Mouse (Mus musculus): ENCODE measurements at regions not wholly inside any gene's neighbourhood (a gene's known extent, or its start where the extent isn't known, plus 50 kb on each side); places are given as distances from the start of the nearest gene placed in this dataset.

GRCm38 (mm10) chr13:46059870-46060269, 95.1 kb upstream of the Atxn1 start:
- TF ChIP-seq POLR2A (IDR thresholded peaks at IDR 0.05; ENCODE audit: borderline replicate concordance, extremely low read depth, insufficient read depth, insufficient read length, poor library complexity, severe bottlenecking), result no peak
- no peak for TF ChIP-seq CTCF (IDR thresholded peaks at IDR 0.05; ENCODE audit: borderline replicate concordance, extremely low read depth, insufficient read depth, insufficient read length)
- DNase-seq (ENCODE audit: low read depth), result peak; percentile 64

- no peak for DNase-seq (ENCODE audit: low read depth)
- TF ChIP-seq CTCF (IDR thresholded peaks at IDR 0.05; ENCODE audit: borderline replicate concordance, extremely low read depth, insufficient read depth, insufficient read length) (no peak), POLR2A (IDR thresholded peaks at IDR 0.05; ENCODE audit: borderline replicate concordance, extremely low read depth, insufficient read depth, insufficient read length, poor library complexity, severe bottlenecking) (no peak)
These were observed 94.1 kb upstream of the Atxn1 start for GRCm38 (mm10) chr13:46058862-46059261.

DNA sequence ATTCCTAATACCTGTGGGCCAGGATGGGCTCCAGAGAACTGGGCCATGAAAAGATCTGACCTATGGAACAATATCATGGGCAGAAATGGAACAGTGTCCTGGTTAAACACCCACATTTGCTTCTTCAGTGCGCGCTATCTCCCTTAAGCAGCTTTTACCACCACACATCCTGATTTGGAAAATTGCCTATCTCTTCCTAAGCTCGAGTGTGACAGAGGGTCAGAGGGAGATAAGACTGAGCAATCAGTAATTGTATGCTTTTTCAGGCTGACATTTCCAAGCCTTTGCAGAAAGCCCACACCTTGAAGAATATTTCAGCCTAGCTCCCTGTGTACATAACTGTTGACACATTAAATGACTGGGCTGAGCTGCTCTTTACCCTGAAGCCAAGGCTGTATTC, 93.5 kb upstream of the Atxn1 start:
- DNase-seq (ENCODE audit: low read depth), result no peak
- TF ChIP-seq POLR2A (IDR thresholded peaks at IDR 0.05; ENCODE audit: borderline replicate concordance, extremely low read depth, insufficient read depth, insufficient read length, poor library complexity, severe bottlenecking) (no peak), CTCF (IDR thresholded peaks at IDR 0.05; ENCODE audit: borderline replicate concordance, extremely low read depth, insufficient read depth, insufficient read length) (no peak)

DNA sequence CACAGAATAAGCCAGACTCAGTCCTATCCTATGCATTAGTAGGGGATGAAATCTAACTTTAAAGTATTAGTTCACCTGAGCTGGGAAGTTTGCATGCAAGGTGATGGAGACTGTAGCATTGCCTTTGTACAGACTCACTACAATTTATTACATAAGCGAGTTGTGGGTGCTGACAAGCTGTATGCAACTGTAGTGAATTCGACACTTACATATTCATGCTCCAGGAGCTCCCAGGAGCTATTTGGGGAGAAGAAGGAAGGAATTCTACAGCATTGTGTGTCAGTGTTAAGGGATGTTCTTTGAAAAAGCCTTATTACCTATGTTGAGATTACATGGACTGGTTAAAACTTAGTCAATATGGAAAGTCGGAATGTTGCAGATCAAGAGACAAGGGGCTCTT, 90.6 kb upstream of the Atxn1 start:
- no peak for DNase-seq (ENCODE audit: low read depth)
- TF ChIP-seq POLR2A (IDR thresholded peaks at IDR 0.05; ENCODE audit: borderline replicate concordance, extremely low read depth, insufficient read depth, insufficient read length, poor library complexity, severe bottlenecking), result no peak
- no peak for TF ChIP-seq CTCF (IDR thresholded peaks at IDR 0.05; ENCODE audit: borderline replicate concordance, extremely low read depth, insufficient read depth, insufficient read length)

DNA sequence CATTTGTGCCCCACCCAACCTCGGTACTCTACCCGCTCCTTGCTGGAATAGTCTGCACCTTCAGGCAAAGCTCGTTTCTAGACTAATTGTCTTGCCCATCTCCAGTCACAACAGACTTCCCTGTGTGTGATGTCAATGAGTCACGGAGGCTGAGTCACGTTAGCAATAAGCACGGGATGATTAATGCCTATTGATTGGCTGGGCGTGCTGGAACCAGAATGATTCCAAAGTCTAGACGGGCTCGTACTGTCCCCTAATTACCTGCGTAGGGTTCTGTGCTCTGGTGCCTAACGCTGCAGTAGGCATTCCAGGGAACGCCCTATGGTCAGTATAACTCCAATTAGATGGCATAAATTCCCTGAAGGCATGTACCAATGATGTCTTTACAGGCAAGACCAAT, 78.8 kb upstream of the Atxn1 start:
- TF ChIP-seq CTCF (IDR thresholded peaks at IDR 0.05; ENCODE audit: borderline replicate concordance, extremely low read depth, insufficient read depth, insufficient read length) (no peak), POLR2A (IDR thresholded peaks at IDR 0.05; ENCODE audit: borderline replicate concordance, extremely low read depth, insufficient read depth, insufficient read length, poor library complexity, severe bottlenecking) (no peak)
- DNase-seq (ENCODE audit: low read depth), result peak; percentile 12

- DNase-seq (ENCODE audit: low read depth), result peak; percentile 43
- TF ChIP-seq POLR2A (IDR thresholded peaks at IDR 0.05; ENCODE audit: borderline replicate concordance, extremely low read depth, insufficient read depth, insufficient read length, poor library complexity, severe bottlenecking), result no peak
- TF ChIP-seq CTCF (IDR thresholded peaks at IDR 0.05; ENCODE audit: borderline replicate concordance, extremely low read depth, insufficient read depth, insufficient read length), result no peak
These were observed 78.2 kb upstream of the Atxn1 start for GRCm38 (mm10) chr13:46043016-46043415.

DNA sequence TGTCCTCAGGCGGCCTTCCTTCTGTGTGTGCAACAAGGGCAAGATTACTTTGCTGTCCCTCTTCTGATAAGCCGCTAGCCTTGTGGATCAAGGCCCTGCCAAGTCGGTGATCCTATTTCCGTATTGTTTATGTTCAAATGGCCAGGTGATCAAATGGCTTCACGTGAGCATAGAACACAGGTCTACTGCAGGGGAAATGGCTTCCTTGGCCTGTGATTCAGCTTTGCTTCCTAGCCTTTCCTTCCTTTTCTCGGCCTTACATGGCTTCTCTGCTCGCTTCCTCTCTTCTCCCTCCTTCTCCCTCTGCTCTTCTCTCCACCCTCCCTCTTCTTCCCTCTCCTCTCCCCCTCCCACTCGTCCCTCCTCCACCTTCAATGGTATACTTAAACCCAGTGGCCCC, 77.4 kb upstream of the Atxn1 start:
- DNase-seq (ENCODE audit: low read depth), result no peak
- no peak for TF ChIP-seq CTCF (IDR thresholded peaks at IDR 0.05; ENCODE audit: borderline replicate concordance, extremely low read depth, insufficient read depth, insufficient read length)
- TF ChIP-seq POLR2A (IDR thresholded peaks at IDR 0.05; ENCODE audit: borderline replicate concordance, extremely low read depth, insufficient read depth, insufficient read length, poor library complexity, severe bottlenecking), result no peak

- DNase-seq (ENCODE audit: low read depth), result peak; percentile 74
These were observed 76.7 kb upstream of the Atxn1 start for GRCm38 (mm10) chr13:46041475-46041874.

DNA sequence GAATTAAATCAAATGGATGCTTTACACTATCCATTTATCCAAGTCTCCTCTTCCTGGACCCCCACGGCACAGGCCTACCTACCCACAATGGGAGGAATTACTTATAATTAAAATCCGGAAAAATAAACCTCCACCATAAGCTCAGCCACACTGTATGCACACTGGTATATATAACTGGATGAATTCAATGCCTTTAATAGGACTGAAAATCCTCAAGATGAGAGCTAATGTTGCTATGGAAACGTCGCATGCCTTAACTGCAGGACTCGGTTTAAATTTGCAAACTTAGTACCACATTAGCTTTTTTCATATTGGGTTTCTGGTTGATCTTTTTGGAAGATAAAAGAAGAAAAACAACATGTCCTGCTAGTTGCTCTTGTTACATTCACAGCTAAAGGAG, 75.3 kb upstream of the Atxn1 start:
- no peak for TF ChIP-seq CTCF (IDR thresholded peaks at IDR 0.05; ENCODE audit: borderline replicate concordance, extremely low read depth, insufficient read depth, insufficient read length)
- no peak for TF ChIP-seq POLR2A (IDR thresholded peaks at IDR 0.05; ENCODE audit: borderline replicate concordance, extremely low read depth, insufficient read depth, insufficient read length, poor library complexity, severe bottlenecking)
- DNase-seq (ENCODE audit: low read depth), result peak; percentile 72

More at GRCm38 (mm10) chr13:46041475-46041874, 76.7 kb upstream of the Atxn1 start:
- TF ChIP-seq POLR2A (IDR thresholded peaks at IDR 0.05; ENCODE audit: borderline replicate concordance, extremely low read depth, insufficient read depth, insufficient read length, poor library complexity, severe bottlenecking) (no peak), CTCF (IDR thresholded peaks at IDR 0.05; ENCODE audit: borderline replicate concordance, extremely low read depth, insufficient read depth, insufficient read length) (no peak)

GRCm38 (mm10) chr13:46038441-46039331, 73.9 kb upstream of the Atxn1 start:
- DNase-seq (ENCODE audit: low read depth), result peak; percentile 86
- no peak for TF ChIP-seq POLR2A (IDR thresholded peaks at IDR 0.05; ENCODE audit: borderline replicate concordance, extremely low read depth, insufficient read depth, insufficient read length, poor library complexity, severe bottlenecking)
- TF ChIP-seq CTCF (IDR thresholded peaks at IDR 0.05; ENCODE audit: borderline replicate concordance, extremely low read depth, insufficient read depth, insufficient read length), result no peak

DNA sequence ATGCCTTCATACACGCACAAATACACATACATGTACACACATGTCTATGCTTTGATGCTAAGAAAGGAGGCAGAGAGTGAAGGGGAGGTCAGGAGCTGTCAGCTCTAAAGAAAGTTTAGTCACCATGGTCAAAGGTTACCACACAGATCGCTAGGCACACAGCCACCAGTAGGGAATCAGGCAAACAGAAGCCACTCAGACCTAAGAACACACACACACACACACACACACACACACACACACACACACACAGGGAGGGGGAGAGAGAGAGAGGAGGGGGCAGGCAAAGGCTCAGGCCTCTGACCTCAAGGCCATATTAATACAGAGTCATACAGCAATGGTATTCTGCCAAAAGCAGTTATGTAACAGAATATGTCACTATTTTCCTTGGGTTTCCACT, 67.5 kb upstream of the Atxn1 start:
- TF ChIP-seq POLR2A (IDR thresholded peaks at IDR 0.05; ENCODE audit: borderline replicate concordance, extremely low read depth, insufficient read depth, insufficient read length, poor library complexity, severe bottlenecking), result no peak
- DNase-seq (ENCODE audit: low read depth), result no peak

DNA sequence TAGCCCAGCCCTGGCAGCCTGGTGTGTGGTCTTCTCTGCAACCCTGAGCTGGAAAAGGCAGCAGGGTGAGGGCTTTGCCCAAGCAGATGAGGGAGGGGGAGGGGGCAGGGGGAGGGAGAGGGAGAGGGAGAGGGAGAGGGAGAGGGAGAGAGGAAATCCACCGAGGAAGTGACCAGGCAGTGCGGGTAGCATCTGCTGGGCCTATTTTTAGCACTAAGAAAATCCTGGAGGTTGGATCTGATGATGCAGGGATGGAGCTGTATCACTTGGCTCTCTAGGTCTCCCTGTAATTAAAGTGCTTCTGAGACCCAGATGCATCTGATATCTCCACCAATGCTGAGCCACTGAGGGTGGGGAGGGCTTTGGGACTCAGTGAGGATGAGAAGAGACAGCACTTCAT, 61.2 kb upstream of the Atxn1 start:
- no peak for TF ChIP-seq CTCF (IDR thresholded peaks at IDR 0.05; ENCODE audit: borderline replicate concordance, extremely low read depth, insufficient read depth, insufficient read length)
- TF ChIP-seq POLR2A (IDR thresholded peaks at IDR 0.05; ENCODE audit: borderline replicate concordance, extremely low read depth, insufficient read depth, insufficient read length, poor library complexity, severe bottlenecking), result no peak
- no peak for DNase-seq (ENCODE audit: low read depth)
